Mouse (Mus musculus) intestine, embryonic 15.5 days (tissue): ENCODE measurements around the gene Slc39a5. TPM values are rescaled to one million over a fixed set of nuclear protein-coding genes. Genes with fewer than 3 reads are reported as not detected.
A peak's percentile ranks its signal among the peaks of the same experiment; 100 is the strongest.

Experiments used
- ATAC-seq: fragments of 200-750 bp; cut with Nextera tagmentation; 2 replicates; pipeline ENCODE4 v1.8.0; 2017; ENCODE audit warnings: moderate TSS enrichment, moderate library complexity
- H3K27ac ChIP-seq: fragments of 300-500 bp; sonication (generic); 2 replicates; pipeline ENCODE4 v1.5.1; 2015; ENCODE audit warnings: mild to moderate bottlenecking, inconsistent platforms
- H3K27me3 ChIP-seq: fragments of 300-500 bp; sonication (generic); replicated peaks from 2 replicates; pipeline ENCODE4 v1.6.1; 2015; ENCODE audit warnings: inconsistent platforms
- H3K36me3 ChIP-seq: fragments of 300-500 bp; sonication (generic); 2 replicates; pipeline ENCODE4 v1.6.1; 2015; ENCODE audit warnings: inconsistent platforms
- H3K4me1 ChIP-seq: fragments of 300-500 bp; sonication (generic); replicated peaks from 2 replicates; pipeline ENCODE4 v1.6.1; 2015; ENCODE audit warnings: inconsistent platforms
- H3K4me2 ChIP-seq: fragments of 300-500 bp; sonication (generic); replicated peaks from 2 replicates; pipeline ENCODE4 v1.6.1; 2015; ENCODE audit warnings: mild to moderate bottlenecking, inconsistent platforms
- H3K4me3 ChIP-seq: fragments of 300-500 bp; sonication (generic); replicated peaks from 2 replicates; pipeline ENCODE4 v1.5.1; 2015; ENCODE audit warnings: inconsistent platforms
- H3K9ac ChIP-seq: fragments of 300-500 bp; sonication (generic); 2 replicates; pipeline ENCODE4 v1.6.1; 2015; ENCODE audit warnings: inconsistent platforms
- H3K9me3 ChIP-seq: fragments of 300-500 bp; sonication (generic); 2 replicates; pipeline ENCODE4 v1.6.1; 2016; ENCODE audit warnings: inconsistent platforms
- WGBS: fragments of 180-500 bp; shearing (Covaris S2); methylation state at CpG from one replicate; pipeline ENCODE4 v1.1.7; 2015; 5-methylcytosine and 5-hydroxymethylcytosine counted together
- polyA plus RNA-seq: library from polyadenylated mRNA; unstranded; fragments of >200 nt; fragmentation: Nextera tagmentation; extraction: Ambion mirVana; gene quantifications from 2 replicates; pipeline ENCODE4 v1.2.1, GENCODE M21; 2015

Slc39a5 gene
- polyA plus RNA-seq, 1 experiment from 2014 or later, result 114 TPM

DNA sequence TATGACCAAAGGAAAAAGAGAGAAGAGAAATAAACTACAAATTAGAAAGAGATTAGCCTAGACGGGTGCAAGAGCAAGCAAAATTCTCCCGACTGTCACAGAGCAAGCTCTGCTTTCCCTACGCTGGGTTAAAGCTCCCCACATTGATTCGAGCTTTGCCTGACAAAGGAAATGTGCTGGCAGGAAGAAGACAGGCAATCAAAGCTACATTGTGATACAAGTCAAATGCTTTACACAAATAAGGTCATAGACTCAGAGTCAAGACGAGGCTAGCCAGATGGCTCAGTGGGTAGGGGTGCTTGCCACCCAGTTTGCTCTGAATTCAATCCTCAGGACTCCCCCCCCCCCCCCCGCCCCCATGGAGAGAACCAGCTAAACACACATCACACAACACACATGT, 31.0 kb downstream of the Slc39a5 start:
- H3K9me3 ChIP-seq, result no peaks in the 10 kb centered on the region
- WGBS, result 66% methylated on average over 6 of the region's 6 CpGs

GRCm38 (mm10) chr10:128369599-128369998, 31.4 kb downstream of the Slc39a5 start:
- Histone ChIP-seq H3K4me2 (peak overlapping the region; percentile 93), H3K4me3 (peak overlapping the region; percentile 64; the same call in 1 of the 2 replicates), H3K36me3 (no peaks in the 10 kb centered on the region), H3K27me3 (no peaks in the 10 kb centered on the region), H3K27ac (peak overlapping the region; percentile 95), H3K9me3 (no peaks in the 10 kb centered on the region), H3K4me1 (peaks cover 15% of the 10 kb centered on the region), H3K9ac (no peak overlapping the region)
- no peak for ATAC-seq
- WGBS, result 63% methylated on average over 6 of the region's 6 CpGs

More for the DNA sequence above, 31.0 kb downstream of the Slc39a5 start:
- no peak for ATAC-seq
- H3K36me3 ChIP-seq, result no peaks in the 10 kb centered on the region
- H3K27me3 ChIP-seq, result no peaks in the 10 kb centered on the region
- H3K4me3 ChIP-seq, result no peak overlapping the region
- peaks cover 15% of the 10 kb centered on the region for H3K4me1 ChIP-seq
- H3K27ac ChIP-seq, result no peak overlapping the region
- H3K9ac ChIP-seq, result no peak overlapping the region
- no peak overlapping the region for H3K4me2 ChIP-seq

DNA sequence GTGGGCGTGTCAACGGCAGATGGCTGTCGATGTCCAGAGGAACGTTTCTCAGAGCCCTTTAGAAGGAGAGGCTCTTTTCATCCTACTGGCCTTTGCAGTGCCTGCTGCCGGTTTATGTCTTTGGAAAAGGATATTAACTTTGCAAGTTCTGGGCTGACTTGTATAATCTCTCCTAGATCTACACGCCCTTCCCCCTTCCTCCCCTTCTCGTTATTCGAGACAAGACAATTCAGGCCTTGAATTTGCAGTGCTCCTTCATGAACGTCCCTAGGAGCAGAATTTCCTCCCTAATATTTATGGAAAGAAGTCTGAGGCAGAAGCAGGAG, 31.8 kb downstream of the Slc39a5 start:
- Histone ChIP-seq H3K27me3 (no peaks in the 10 kb centered on the region), H3K9me3 (no peaks in the 10 kb centered on the region), H3K27ac (peak overlapping the region; percentile 95), H3K36me3 (no peaks in the 10 kb centered on the region), H3K9ac (peak overlapping the region; percentile 75), H3K4me1 (peaks cover 15% of the 10 kb centered on the region), H3K4me3 (peak overlapping the region; percentile 64), H3K4me2 (peak overlapping the region; percentile 93)
- under 1% methylated on average over 9 of the region's 9 CpGs for WGBS
- ATAC-seq, result no peak

GRCm38 (mm10) chr10:128368402-128369217, 32.4 kb downstream of the Slc39a5 start, which contains the start of gene Coq10a:
Coq10a (minus strand) TSS chr10:128368997.
- peak within 1 kb of the TSS; percentile 64 for H3K4me3 ChIP-seq
- peak within 1 kb of the TSS; percentile 93 for H3K4me2 ChIP-seq
- peak; percentile 94 for ATAC-seq
- H3K9me3 ChIP-seq, result no peaks in the 10 kb centered on the region
- under 1% methylated on average over 81 of the region's 87 CpGs for WGBS
- H3K4me1 ChIP-seq, result peaks cover 15% of the 10 kb centered on the region
- peak within 1 kb of the TSS; percentile 95 for H3K27ac ChIP-seq
- H3K9ac ChIP-seq, result peak within 1 kb of the TSS; percentile 75
- peaks cover 1% of the 10 kb centered on the region; the same call in 1 of the 2 replicates for H3K36me3 ChIP-seq
- no peaks in the 10 kb centered on the region for H3K27me3 ChIP-seq

DNA sequence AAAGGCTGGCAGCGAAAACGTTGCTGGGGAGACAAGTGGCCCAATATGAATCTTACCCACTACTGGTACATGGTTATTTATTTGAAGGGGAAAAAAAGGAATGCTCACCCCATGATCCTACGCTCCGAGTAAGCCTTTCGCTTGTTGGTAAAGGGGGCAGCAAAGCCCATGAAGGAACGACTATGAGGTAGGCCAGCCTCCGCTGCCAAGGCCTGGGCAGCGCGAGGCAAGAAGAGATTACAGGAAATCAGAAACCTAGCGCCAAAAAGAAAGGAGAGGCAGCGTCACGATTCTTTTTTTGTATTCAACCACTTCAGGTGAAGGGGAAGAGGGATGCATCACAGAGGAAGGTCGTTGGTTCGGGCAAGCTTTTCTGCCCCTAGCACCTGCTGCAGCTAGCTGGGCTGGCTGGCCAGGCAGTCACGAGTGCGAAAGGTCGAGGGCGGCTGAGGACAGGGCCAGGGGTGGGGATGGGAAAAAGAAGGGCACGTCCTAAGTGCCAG, 33.1 kb downstream of the Slc39a5 start:
- no peak for ATAC-seq
- 17% methylated on average over 19 of the region's 19 CpGs for WGBS
- H3K4me2 ChIP-seq, result peak overlapping the region; percentile 93
- H3K4me3 ChIP-seq, result peak overlapping the region; percentile 64
- H3K9ac ChIP-seq, result peak overlapping the region; percentile 75
- H3K27me3 ChIP-seq, result no peaks in the 10 kb centered on the region
- H3K9me3 ChIP-seq, result no peaks in the 10 kb centered on the region
- H3K36me3 ChIP-seq, result peaks cover 8% of the 10 kb centered on the region
- peaks cover 15% of the 10 kb centered on the region for H3K4me1 ChIP-seq
- H3K27ac ChIP-seq, result peak overlapping the region; percentile 95

GRCm38 (mm10) chr10:128362568-128362967, 38.5 kb downstream of the Slc39a5 start:
- 55% methylated on average over 3 of the region's 3 CpGs for WGBS
- no peak for ATAC-seq

GRCm38 (mm10) chr10:128361836-128362235, 39.2 kb downstream of the Slc39a5 start:
- H3K36me3 ChIP-seq, result peaks cover 50% of the 10 kb centered on the region
- WGBS, result 88% methylated on average over 6 of the region's 6 CpGs
- ATAC-seq, result no peak

More at GRCm38 (mm10) chr10:128362568-128362967, 38.5 kb downstream of the Slc39a5 start:
- Histone ChIP-seq H3K27me3 (no peaks in the 10 kb centered on the region), H3K9me3 (no peaks in the 10 kb centered on the region), H3K27ac (no peak overlapping the region), H3K4me2 (no peak overlapping the region), H3K36me3 (peaks cover 50% of the 10 kb centered on the region), H3K4me1 (peaks cover 3% of the 10 kb centered on the region), H3K4me3 (no peak overlapping the region), H3K9ac (no peak overlapping the region)

GRCm38 (mm10) chr10:128359226-128359625, 41.8 kb downstream of the Slc39a5 start:
- Histone ChIP-seq H3K27me3 (no peaks in the 10 kb centered on the region), H3K27ac (no peak overlapping the region), H3K4me2 (no peak overlapping the region), H3K4me1 (no peaks in the 10 kb centered on the region), H3K4me3 (no peak overlapping the region), H3K36me3 (peaks cover 59% of the 10 kb centered on the region), H3K9me3 (no peaks in the 10 kb centered on the region), H3K9ac (no peak overlapping the region)
- 86% methylated on average over 6 of the region's 6 CpGs for WGBS
- no peak for ATAC-seq

More at GRCm38 (mm10) chr10:128361836-128362235, 39.2 kb downstream of the Slc39a5 start:
- H3K9me3 ChIP-seq, result no peaks in the 10 kb centered on the region
- no peak overlapping the region for H3K4me2 ChIP-seq
- no peaks in the 10 kb centered on the region for H3K27me3 ChIP-seq
- no peak overlapping the region for H3K27ac ChIP-seq
- H3K9ac ChIP-seq, result no peak overlapping the region
- no peaks in the 10 kb centered on the region for H3K4me1 ChIP-seq
- no peak overlapping the region for H3K4me3 ChIP-seq

GRCm38 (mm10) chr10:128358796-128359195, 42.2 kb downstream of the Slc39a5 start:
- ATAC-seq, result no peak
- H3K36me3 ChIP-seq, result peaks cover 63% of the 10 kb centered on the region
- WGBS, result 57% methylated on average over 2 of the region's 2 CpGs
- H3K4me1 ChIP-seq, result no peaks in the 10 kb centered on the region
- H3K27me3 ChIP-seq, result no peaks in the 10 kb centered on the region
- H3K9ac ChIP-seq, result no peak overlapping the region
- no peak overlapping the region for H3K4me2 ChIP-seq
- no peaks in the 10 kb centered on the region for H3K9me3 ChIP-seq
- no peak overlapping the region for H3K27ac ChIP-seq
- H3K4me3 ChIP-seq, result no peak overlapping the region

GRCm38 (mm10) chr10:128347541-128347940, 53.5 kb downstream of the Slc39a5 start:
- Histone ChIP-seq H3K27me3 (no peaks in the 10 kb centered on the region), H3K4me1 (peaks cover 9% of the 10 kb centered on the region), H3K27ac (no peak overlapping the region), H3K9ac (no peak overlapping the region), H3K4me3 (no peak overlapping the region), H3K4me2 (no peak overlapping the region), H3K9me3 (no peaks in the 10 kb centered on the region), H3K36me3 (peaks cover 16% of the 10 kb centered on the region)
- ATAC-seq, result no peak
- 81% methylated on average over 8 of the region's 8 CpGs for WGBS
